Mouse (Mus musculus): ENCODE results near the gene Fam219a.

DNA sequence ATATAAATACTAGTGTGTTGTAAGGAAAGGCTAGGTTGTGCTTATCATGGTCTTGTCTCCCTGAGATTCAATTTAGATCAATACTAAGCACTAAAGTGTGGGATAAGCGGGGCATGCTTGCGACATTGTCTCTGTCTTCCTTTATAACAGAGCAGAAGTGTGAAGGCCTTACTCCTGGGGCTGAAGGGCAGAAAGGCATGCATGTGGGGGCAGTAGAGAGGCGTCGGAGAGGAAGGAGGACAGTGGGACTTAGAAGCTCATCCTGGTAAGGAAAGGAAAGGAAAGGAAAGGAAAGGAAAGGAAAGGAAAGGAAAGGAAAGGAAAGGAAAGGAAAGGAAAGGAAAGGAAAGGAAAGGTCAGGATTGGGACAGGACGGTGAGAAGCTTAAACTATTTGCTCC, 2.2 kb upstream of the Fam219a start:
- no peak for TF ChIP-seq CTCF (conservative IDR thresholded peaks at IDR 0.05; ENCODE audit: low read length)
- no peak for TF ChIP-seq POU5F1 (IDR thresholded peaks at IDR 0.05; ENCODE audit: borderline replicate concordance, low read length)
- no peak for TF ChIP-seq NANOG (IDR thresholded peaks at IDR 0.05; ENCODE audit: borderline replicate concordance, low read length)

Measured in E14TG2a.4 (cell line).